Mouse (Mus musculus) layer of hippocampus, adult 2 months (tissue): ENCODE data around the gene Unc5c. TPM values are rescaled to one million over a fixed set of nuclear protein-coding genes. Genes with fewer than 3 reads are reported as not detected.

Source experiments
- DNase-seq, 2 experiments: peaks; one replicate each; pipeline ENCODE4 v3.0.0; 2022; ENCODE audit warnings: low spot score in 2 of 2
- H3K27ac ChIP-seq: fragments of 200-600 bp; 2 replicates; pipeline ENCODE4 v1.8.1; 2022
- H3K4me3 ChIP-seq: fragments of 200-600 bp; 2 replicates; pipeline ENCODE4 v1.8.1; 2022; ENCODE audit warnings: mild to moderate bottlenecking
- CTCF ChIP-seq: fragments of 200-600 bp; conservative IDR thresholded peaks from 2 replicates; pipeline ENCODE4 v1.8.1; 2022; ENCODE audit warnings: antibody characterized with exemption, mild to moderate bottlenecking, moderate library complexity
- total RNA-seq, 2 experiments: library from RNA; stranded (reverse); gene quantifications; 2 replicates each; pipeline ENCODE4 v1.2.3; 2021

The Unc5c gene
- total RNA-seq, 2 experiments from 2014 or later: 45.5 to 45.8 TPM

DNA sequence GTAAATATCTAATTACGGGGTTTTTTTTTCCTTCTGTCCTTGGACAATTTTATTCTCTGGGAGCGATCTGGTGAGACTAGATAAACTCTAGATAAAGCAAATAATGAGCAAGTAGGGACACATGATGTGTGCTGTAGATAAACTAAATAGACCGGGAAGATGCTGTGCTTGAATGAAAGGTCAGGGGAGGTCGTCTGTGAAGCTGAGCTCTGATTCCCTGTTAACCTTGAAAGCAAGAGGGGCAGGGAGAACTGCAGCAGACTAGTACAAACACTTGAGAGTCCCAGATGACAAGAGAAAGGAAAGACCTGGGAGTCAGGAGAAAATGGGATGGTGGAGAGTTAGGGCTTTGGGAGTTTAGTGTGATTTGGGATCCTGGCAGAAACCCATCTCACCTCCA lies 251.4 kb downstream of the Unc5c start:
- no peak overlapping the region for H3K4me3 ChIP-seq
- no peak overlapping the region for H3K27ac ChIP-seq
- no peak for TF ChIP-seq CTCF
- no peak for DNase-seq

DNA sequence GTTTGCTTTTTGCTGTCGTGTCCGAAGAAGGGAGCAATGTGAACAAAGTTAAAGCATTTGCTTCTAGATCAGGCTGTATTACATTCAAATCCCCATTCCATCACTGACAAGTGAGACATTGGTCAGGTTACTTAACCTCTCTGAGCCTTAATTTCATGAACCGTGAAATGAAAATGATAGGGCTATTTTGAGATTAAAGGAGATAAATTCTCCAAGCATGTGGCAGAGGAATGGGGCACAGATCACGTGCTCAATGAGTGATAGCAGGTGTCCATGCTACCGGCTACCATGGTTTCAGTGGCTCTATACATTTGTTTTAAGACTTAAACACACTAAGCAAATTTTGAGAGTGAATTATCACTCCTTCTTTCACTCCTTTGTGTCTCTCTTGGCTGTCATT lies 254.0 kb downstream of the Unc5c start:
- no peak for TF ChIP-seq CTCF
- no peak for DNase-seq
- Histone ChIP-seq H3K27ac (no peak overlapping the region), H3K4me3 (no peak overlapping the region)

DNA sequence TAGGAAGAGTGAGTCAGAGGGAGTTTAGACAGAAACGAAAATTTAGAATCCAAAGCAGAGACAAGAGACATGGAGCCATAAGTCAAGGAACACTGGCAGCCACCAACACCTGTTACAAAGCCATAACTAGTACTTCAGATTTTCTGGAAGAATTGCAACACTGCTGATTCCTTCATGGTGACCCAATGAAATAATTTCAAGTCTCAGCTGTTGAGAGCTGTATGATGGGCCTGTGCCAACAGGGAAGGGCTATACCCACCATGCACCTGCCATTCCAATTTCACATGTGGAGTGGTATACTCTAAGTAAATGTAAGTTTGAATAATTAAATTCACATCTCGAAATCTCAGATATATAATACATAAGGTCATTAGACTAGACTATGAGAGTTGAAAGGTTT lies 259.5 kb downstream of the Unc5c start:
- TF ChIP-seq CTCF: no peak
- Histone ChIP-seq H3K27ac (no peak overlapping the region), H3K4me3 (no peak overlapping the region)
- no peak for DNase-seq

DNA sequence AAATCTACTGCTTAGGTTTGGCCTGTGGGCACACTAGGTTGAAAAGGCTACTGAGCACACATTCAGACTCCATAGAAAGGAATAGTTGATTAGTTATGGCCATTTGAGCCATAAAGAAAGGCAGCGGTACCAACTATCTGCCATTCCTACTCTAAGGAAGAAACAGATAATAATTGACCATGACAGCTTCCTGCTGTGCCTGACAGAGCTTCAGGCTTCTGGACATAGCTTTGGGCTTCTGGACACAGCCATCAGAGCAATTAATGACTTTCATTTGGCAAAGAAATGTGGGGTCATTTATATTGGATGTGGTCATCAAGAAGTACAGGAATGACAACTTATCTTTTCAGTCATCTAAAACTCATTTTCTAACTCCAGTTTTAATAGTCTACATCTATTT lies 260.4 kb downstream of the Unc5c start:
- no peak for DNase-seq
- H3K27ac ChIP-seq: no peak overlapping the region
- no peak for TF ChIP-seq CTCF
- no peak overlapping the region for H3K4me3 ChIP-seq

DNA sequence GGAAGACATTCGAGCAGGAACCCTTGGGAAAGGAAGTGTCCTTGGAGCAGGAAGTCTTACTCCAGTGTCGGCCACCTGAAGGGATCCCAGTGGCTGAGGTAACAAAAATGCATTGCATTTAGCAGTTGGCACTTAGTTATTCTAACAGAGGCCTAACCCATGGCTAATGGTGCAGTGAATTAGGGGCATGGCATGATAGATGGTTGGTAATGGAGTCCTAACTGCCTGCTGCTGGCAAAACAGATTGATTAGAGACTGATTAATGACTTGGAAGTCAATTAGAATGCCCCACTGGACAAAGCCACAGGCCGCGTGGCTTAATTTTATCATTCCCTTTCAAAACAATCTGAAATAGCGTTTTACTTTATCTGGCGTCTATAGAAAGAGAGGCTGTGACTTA lies 268.8 kb downstream of the Unc5c start:
- TF ChIP-seq CTCF: no peak
- Histone ChIP-seq H3K27ac (no peak overlapping the region), H3K4me3 (no peak overlapping the region)
- no peak for DNase-seq

DNA sequence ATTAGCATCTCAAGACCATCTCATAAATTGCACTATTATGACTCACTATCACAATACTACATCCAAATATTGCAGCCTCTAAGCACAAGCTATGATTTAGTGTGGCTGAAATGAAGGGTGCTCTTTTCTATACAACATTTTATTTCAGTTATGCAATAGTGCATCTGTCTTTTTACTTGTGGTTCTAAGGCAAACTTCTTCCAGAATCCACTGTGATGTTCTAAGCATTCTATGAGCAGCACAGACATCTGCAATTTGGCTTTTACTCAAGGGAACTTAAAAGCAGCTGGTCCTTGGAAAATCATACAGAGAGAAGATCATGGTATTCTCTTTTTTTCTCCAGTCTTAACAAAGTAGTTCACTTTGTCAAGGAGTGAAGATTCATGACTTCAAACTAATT lies 270.3 kb downstream of the Unc5c start:
- Histone ChIP-seq H3K27ac (no peak overlapping the region), H3K4me3 (no peak overlapping the region)
- no peak for DNase-seq
- TF ChIP-seq CTCF: no peak

DNA sequence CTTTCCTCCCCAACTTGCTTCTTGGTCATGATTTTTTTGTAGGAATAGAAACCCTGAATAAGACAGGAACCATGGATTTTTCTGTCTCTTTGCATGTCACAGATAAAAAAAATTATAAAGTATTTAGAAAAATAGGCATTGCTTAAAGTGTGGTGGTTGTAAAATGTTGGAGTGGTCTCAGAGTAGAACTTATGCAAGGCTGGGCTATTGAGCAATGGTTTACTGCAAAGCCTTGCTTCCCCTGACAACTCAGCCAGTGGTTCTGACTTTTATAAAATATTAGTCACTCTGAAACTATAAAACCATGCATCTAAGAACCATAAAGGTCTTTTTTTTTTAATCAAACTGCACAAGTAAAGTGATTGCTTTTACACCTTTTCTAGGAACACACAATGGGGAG lies 280.3 kb downstream of the Unc5c start:
- DNase-seq: no peak
- TF ChIP-seq CTCF: 0 out of 2 replicates have a peak, but pooled peaks have one; percentile 0
- Histone ChIP-seq H3K27ac (no peak overlapping the region), H3K4me3 (no peak overlapping the region)

DNA sequence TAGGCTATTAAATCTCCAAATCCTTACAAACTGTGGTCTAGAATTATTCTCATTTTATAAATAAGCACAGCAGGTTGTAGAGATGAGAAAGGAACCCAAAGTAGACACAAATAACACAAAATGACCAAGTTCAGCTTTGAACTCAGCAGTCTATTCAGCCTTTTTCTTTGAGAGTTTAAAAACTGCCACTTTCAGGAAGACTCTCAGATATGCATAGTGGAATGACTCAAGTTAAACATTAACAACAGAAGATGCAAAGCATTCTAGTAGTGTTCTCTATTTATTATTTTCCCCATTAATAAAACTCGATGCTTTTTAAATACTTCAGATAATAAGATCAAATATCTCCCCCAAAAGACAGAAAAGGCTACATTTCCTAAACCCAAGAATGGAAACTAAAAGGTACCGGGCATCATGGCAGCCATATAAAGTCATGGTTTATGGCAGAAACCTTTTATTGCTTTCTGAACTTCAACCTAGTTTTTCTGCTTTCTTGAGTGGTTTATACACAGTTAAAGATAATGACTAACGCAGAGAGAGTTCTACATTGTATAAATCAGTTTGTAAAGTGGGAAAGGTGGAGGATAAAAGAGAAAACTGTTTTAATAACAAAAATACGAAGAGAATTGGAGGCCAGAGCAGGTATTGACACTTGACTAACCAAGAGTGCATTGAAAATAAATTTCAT lies 283.8 kb downstream of the Unc5c start:
- Histone ChIP-seq H3K4me3 (no peak overlapping the region), H3K27ac (no peak overlapping the region)
- TF ChIP-seq CTCF: no peak
- no peak for DNase-seq

DNA sequence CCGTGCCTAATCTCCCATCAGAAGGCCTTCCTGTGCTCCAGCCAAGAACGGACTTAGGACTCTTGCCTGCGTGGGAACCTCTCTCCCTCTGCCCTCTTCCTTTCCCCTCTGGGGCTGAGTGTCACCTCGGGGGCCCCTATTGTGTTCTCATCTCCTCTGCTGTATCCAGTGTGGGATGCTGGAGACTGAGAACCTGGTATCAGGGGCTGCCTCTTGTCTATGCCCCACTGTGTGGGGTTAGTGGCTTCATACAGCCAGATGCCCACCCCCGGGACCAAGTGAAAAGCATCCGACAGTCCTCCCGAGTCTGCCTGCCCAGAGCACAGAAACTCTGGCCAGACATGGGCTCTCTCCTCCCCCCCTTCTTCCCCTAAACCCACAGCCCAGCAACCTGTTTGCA lies 287.2 kb downstream of the Unc5c start:
- TF ChIP-seq CTCF: no peak
- DNase-seq: no peak
- no peak overlapping the region for H3K4me3 ChIP-seq
- no peak overlapping the region for H3K27ac ChIP-seq

DNA sequence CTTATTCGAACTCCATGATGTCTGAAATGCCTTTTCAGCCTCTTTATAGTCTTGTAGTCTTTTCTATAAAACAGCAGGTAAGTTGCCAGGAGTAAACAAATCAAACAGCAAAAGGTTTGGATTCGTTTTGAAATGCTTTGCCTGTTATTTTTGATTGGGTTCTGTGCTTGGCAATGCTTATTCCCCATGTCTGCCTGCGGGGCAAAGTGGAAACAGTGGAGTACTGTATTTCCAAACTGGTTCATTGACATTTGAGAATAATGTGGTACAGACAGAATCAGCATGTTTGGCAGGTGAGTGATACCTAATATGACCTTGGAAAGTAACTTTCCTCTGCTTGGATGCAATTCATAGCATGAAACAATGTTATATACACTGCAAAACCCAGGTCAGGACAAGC lies 292.2 kb downstream of the Unc5c start:
- no peak overlapping the region for H3K4me3 ChIP-seq
- TF ChIP-seq CTCF: no peak
- H3K27ac ChIP-seq: no peak overlapping the region
- DNase-seq: no peak

DNA sequence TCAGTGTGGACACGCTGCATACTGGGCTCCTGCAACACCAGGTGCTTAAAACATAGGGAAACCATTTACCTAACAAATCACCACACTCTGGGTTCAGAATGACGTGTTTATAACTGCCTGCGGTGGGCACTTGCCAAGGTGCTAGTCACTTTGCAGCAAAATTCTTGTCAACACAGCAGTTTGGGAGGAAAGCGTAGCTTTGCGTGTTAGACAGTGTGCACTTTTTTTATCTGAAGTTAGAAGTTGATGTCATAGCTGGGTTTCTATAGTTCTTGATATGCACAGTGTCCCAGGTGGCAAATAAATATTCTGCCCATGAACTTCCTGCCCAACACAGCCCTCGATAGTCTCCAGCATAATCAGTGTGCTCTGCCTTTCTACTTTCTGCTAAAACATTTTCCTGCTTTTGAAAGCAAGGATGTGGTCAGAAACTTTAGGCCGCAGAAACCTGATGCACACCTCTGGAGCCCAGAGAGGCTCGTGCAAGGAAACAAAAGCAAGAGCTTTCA lies 313.4 kb downstream of the Unc5c start:
- no peak overlapping the region for H3K4me3 ChIP-seq
- DNase-seq: no peak
- TF ChIP-seq CTCF: no peak
- H3K27ac ChIP-seq: no peak overlapping the region

DNA sequence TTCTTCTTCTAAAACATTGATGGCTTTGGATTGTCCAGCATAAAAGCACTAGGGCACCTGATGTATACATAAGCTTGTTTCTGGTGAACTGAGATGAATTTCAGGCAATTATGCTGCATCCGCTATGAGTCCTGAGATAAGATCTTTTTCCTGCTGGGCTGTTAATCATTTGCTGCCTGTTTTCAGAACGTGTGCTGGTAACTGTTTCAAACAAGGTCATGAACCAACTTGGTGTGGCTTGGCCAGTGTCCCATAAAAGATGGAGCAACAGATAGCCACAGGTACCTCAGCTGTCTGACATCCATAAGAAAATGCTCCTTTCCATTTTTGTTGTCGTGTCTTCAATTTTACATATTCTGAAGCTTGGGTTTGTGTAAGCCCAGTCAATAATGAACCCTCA lies 314.2 kb downstream of the Unc5c start:
- no peak overlapping the region for H3K4me3 ChIP-seq
- no peak for TF ChIP-seq CTCF
- DNase-seq: no peak
- H3K27ac ChIP-seq: no peak overlapping the region

DNA sequence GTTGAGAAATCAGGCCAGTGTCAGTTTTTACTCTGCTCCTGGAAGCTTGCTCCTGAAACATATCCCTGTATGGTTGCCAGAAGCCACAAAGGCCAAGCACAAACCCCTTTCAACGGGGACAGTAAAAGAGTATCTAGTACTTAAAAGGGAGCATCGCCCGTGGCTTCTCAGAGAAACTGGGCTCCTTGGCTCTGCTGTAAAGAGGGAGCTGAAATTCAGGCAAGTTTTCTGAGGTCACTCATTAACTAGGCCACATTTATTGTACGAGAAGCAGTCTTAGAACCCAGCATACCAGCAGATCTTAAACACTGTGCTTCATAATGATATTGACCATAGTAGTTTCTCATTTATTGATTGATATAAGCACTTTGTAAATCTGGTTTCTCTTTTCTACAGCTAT lies 317.5 kb downstream of the Unc5c start:
- TF ChIP-seq CTCF: no peak
- Histone ChIP-seq H3K27ac (no peak overlapping the region), H3K4me3 (no peak overlapping the region)
- DNase-seq: no peak

DNA sequence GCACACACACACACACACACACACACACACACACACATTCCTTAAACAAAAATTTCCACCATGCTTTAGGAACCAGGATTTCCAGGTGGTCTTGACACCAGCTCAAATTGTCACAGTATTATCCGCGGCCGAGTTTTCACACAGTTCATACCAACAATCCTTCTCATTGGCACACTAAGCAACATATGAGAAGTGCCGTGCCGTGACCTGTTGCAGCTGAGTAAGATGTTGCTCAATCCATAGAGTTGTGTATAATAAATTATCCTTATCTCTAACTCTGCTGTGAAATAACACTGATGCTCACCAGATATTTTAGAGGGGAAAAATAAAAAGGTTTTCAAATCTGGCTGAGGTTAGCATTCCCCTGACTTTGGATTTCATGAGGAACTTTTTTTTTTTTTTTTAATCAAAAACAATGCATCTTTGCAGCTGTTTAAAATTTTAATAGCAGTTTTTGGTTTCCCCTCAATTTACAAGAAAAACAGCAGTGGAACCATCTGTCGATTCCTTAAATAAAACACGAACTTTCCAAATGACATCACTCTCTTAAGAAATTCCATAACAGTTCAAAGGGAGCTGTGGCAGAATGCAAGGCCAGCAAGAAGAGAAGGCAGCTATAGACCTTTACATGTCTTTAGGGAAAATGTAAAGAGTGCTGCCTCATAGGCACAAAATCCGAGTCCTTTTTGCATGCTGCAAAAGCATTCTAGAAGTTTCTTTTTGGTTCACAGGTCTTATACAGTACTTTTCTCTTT lies 326.2 kb downstream of the Unc5c start:
- DNase-seq: no peak
- Histone ChIP-seq H3K27ac (no peak overlapping the region), H3K4me3 (no peak overlapping the region)
- TF ChIP-seq CTCF: no peak
